Mouse (Mus musculus): Measurements from ENCODE around the gene Cfap161.

Cfap161 gene

GRCm38 (mm10) chr7:83739680-83740310 lies 54.9 kb downstream of the Cfap161 start:
- DNase-seq (ENCODE audit: low spot score) = no peak

- peak; percentile 47 for DNase-seq (ENCODE audit: low spot score)
Measured at GRCm38 (mm10) chr7:83738623-83739462, 55.8 kb downstream of the Cfap161 start.

GRCm38 (mm10) chr7:83737914-83738490 lies 56.7 kb downstream of the Cfap161 start:
- DNase-seq (ENCODE audit: low spot score) = no peak

- DNase-seq (ENCODE audit: low spot score) = no peak
Measured at GRCm38 (mm10) chr7:83736341-83737115, 58.2 kb downstream of the Cfap161 start.

GRCm38 (mm10) chr7:83735108-83735781 lies 59.4 kb downstream of the Cfap161 start:
- no peak for DNase-seq (ENCODE audit: low spot score)

GRCm38 (mm10) chr7:83734671-83735082 lies 60.0 kb downstream of the Cfap161 start:
- DNase-seq (ENCODE audit: low spot score) = no peak

GRCm38 (mm10) chr7:83734246-83734645 lies 60.4 kb downstream of the Cfap161 start:
- no peak for DNase-seq (ENCODE audit: low spot score)

GRCm38 (mm10) chr7:83732781-83733180 lies 61.9 kb downstream of the Cfap161 start:
- no peak for DNase-seq (ENCODE audit: low spot score)

- DNase-seq (ENCODE audit: low spot score) = no peak
Measured at GRCm38 (mm10) chr7:83731961-83732666, 62.6 kb downstream of the Cfap161 start.

- no peak for DNase-seq (ENCODE audit: low spot score)
Measured at GRCm38 (mm10) chr7:83731297-83731696, 63.4 kb downstream of the Cfap161 start.

GRCm38 (mm10) chr7:83726936-83727632 lies 67.6 kb downstream of the Cfap161 start:
- no peak for DNase-seq (ENCODE audit: low spot score)

- no peak for DNase-seq (ENCODE audit: low spot score)
Measured at GRCm38 (mm10) chr7:83725801-83726200, 68.9 kb downstream of the Cfap161 start.

- no peak for DNase-seq (ENCODE audit: low spot score)
Measured at GRCm38 (mm10) chr7:83724541-83724940, 70.1 kb downstream of the Cfap161 start.

Measured in lung, postnatal 25 days (tissue).